Mouse (Mus musculus): ENCODE results near the gene Ncapd2. TPM values are rescaled to one million over a fixed set of nuclear protein-coding genes. Genes with fewer than 3 reads are reported as not detected.
"Not testable (repeated sequence)": the region's sequence is repeated elsewhere in the genome, so short reads cannot be mapped to it uniquely, and the experiment has no call there.

Gene Ncapd2
- total RNA-seq, 2 experiments from 2014 or later = 205 to 207 TPM

DNA sequence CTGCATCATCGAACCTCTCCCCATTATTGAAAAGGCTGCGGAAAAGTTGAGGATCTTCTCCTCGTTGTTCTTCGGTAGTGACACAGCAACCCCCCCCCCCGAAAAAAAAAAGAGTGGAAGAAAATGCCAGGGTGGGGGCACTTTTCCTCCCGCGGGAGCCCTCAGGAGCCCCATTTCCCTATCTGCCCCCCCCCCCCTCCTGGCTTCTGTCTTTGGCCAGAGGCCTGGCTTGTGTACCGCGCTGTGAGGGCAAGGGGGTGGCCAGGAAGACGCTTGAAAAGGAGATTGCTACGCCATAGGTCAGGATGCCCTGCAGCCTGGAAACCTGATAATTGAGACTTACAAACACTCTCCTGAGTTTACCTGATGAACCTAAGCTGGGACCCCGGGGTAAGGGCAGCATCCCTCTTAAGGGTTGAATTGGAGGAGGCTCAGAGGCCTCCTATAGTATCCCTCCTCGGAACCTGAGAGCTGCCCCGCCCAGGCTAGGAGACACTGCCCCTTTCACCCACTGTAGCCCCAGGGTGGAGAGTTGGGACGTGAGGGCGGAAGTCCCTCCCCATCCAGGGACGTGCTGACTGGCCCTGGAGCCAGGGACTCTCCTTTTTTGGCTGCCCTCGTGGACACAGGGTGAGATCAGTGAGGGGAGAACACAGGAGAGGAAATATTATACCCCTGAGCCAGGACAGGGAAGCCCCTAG, 25.3 kb downstream of the Ncapd2 start, which contains the start of gene Gapdh:
Gapdh (minus strand) TSS at position 417 of the 701 bp plus-strand sequence.
- ATAC-seq (replicated peaks; ENCODE audit: poor library complexity) = peak; percentile 25

DNA sequence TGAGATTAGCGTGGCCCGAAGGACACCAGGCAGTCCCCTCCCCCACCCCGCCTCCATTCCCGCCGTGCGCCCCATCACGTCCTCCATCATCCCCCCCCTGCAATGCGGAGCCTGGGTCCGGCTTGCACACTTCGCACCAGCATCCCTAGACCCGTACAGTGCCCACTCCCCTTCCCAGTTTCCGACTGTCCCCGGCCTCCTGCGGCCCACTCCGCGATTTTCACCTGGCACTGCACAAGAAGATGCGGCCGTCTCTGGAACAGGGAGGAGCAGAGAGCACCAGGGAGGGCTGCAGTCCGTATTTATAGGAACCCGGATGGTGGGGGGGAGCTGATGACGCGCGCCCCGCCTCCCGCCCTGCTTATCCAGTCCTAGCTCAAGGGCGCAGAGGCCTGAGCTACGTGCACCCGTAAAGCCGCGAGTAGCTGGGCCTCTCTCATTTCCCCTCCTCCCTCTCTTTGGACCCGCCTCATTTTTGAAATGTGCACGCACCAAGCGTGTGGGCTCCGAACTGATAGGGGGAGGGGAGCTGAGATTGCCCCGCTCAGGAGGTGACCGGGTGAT, 26.1 kb downstream of the Ncapd2 start:
- peak; percentile 69 for ATAC-seq (replicated peaks; ENCODE audit: poor library complexity)

DNA sequence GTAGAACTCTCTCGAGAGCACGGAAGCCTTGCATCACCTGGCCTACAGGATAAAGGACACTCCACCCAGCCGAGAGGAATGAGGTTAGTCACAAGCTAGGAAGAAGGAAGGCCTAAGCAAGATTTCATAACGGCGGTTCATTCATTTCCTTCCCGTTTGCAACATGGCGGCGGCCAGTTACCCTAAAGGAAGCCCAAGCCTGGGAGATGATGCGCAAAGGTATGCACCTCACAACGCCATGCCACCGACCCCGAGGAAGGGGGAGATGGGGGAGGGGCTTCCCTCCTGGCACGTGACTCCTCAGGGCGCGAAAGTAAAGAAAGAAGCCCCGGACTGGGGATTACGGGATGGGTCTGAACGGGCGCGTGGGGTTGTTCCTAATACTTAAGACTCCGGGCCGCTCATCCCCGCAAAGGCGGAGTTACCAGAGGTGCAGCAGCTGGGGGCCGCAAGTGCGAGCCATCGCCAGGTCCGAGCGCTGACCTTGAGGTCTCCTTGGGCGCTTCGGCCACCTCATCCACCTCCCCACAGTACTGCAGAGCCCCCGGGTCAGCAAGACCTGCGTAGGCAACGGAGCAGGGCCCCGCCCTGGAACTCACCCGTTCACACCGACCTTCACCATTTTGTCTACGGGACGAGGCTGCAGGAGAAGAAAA, 26.7 kb downstream of the Ncapd2 start:
- ATAC-seq (replicated peaks; ENCODE audit: poor library complexity) = peak; percentile 24

DNA sequence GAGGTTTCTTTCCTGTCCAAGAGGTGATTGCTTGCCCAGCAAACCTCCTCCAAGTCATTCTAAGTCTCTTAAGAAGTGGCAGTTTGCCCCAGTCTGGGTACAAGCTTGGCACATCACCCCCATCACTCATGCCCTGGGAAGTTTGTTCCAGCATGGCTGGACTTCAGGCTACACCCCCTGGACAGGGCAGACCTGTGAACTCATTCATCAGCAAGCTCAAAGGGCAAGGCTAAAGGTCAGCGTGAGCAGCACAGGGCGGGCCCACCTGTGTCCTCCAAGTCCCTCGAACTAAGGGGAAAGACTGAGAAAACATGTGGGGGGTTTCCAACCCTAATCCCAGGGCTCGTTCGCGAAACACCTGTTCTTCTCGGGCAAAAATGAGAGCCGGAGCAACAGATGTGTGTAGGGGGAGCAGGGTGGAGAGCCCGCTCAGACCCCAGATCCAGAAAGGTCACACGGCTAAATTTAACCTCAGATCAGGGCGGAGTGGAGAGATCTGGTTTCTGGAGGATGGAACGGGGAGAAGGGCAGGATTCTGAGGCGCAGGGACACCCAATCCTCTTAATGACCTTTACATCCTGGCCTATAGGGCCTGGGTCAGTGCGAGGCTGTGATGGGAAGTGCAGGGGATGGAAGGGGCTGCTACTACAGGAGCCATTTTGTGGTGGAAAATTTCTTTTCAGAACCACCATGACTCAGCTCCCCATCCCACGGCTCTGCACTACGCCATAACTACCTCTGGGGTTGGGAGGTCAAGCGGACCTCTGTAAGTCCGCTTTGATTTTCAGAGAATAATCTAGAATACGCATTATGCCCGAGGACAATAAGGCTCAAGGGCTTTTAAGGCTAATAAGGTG, 27.5 kb downstream of the Ncapd2 start:
- no peak for ATAC-seq (replicated peaks; ENCODE audit: poor library complexity)

DNA sequence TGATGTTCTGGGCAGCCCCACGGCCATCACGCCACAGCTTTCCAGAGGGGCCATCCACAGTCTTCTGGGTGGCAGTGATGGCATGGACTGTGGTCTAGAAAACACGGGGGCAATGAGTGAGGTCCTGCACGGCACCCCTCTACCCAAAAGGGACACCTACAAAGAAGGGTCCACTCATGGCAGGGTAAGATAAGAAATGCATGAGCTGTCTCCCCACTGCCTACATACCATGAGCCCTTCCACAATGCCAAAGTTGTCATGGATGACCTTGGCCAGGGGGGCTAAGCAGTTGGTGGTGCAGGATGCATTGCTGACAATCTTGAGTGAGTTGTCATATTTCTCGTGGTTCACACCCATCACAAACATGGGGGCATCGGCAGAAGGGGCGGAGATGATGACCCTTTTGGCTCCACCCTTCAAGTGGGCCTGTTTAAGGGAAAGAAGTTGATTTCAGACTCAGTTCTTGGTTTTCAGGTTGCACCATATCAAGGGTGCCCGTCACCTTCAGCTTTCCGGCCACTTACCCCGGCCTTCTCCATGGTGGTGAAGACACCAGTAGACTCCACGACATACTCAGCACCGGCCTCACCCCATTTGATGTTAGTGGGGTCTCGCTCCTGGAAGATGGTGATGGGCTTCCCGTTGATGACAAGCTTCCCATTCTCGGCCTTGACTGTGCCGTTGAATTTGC, 28.7 kb downstream of the Ncapd2 start:
- not testable (repeated sequence) for ATAC-seq (replicated peaks; ENCODE audit: poor library complexity)

DNA sequence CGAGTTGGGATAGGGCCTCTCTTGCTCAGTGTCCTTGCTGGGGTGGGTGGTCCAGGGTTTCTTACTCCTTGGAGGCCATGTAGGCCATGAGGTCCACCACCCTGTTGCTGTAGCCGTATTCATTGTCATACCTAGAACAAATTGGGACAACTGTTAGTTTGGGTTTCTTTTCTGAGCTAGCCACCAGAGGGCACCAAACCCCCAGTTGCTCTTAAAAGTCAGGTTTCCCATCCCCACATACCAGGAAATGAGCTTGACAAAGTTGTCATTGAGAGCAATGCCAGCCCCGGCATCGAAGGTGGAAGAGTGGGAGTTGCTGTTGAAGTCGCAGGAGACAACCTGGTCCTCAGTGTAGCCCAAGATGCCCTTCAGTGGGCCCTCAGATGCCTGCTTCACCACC, 29.5 kb downstream of the Ncapd2 start:
- not testable (repeated sequence) for ATAC-seq (replicated peaks; ENCODE audit: poor library complexity)

DNA sequence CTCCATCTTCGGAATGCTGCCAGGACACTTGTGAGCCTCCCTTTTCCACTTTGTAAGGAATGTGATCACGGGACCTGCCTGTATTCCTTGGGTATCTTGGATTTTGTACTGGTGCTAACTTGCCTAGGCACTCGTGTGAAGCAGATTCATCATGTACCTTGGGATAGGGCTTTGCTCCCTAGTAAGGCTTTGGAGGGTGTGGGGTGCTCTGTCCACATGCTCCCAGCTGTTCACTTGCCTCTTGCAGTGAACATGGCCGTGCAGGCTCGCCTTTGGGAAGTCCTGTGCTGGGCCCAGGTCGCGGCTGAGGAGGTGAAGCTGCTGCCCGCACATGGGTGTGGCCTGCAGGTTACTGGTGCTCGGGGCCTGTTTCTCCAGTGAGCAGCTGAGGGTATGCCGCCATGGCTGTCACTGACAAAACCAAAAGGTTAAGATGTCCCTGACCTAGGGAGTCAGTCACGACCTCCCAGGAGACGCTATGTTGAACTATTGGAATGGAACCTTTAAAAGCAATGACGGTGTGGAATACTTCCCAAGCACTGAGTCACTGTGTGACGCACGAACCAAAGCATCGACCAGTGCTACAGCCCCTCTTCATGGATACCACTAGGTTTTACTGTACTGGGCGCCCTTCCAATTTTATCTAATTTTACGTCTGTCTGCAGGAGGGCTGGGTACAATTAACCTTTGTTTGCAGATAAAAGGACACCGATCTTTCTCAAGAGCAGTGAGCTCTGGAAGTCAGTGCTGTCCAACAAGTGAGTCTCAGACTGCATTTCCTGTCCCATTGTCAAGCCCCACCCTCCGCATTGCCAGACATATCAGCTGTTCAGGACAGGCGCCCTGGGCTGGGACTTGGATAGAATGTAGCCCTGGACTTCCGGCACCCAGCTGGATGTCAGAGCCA, 30.4 kb downstream of the Ncapd2 start:
- ATAC-seq (replicated peaks; ENCODE audit: poor library complexity) = no peak

DNA sequence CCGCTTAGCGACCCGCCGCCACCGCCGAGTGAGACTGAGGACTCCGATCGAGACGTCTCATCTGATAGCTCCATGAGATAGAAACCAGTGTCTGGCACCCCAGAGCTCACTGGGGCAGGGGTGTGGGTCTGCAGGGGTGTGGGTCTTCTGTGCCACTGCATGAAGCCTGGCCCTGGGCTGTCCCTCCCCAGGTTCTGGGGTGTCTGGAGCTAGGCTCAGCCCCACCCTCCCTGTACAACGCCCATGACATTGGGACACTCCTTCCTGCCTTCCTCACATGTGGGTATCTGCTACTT, 31.0 kb downstream of the Ncapd2 start:
- ATAC-seq (replicated peaks; ENCODE audit: poor library complexity) = no peak

DNA sequence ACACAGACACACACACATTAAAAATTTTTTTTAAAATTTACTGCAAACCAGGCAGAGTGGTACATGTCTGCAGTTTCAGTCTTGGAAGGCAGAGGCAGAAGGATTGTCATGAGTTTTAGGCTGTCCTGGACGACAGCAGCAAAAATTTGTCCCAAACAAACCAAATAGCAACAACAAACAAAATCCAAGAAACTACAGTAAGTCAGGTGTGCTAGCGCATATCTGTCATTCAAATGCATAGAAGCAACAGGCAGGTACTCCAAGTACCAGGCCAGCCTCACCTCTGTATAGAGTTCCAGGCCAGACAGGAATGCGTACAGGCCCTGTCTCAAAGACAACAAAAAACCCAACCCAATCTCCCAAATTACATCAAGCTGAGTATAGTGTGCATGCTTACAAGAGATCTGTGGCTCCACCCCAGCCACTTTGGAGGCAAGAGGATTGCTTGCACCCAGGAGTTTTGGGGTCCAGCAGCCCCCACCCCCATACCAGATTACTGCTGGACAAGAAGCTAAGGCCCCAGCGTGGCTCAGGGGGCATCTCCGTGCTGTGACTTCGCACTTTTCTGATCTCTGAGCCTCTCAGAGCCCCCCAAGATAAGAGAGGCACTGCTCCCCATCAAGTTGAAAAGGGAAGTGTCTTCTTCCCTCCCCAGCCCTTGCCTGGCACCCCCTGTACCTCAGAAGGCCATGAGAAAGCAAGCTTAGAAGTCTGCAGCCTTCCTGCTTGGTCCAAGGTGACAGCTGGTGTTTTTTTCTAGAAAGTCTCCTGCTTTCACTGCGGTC, 31.5 kb downstream of the Ncapd2 start:
- no peak for ATAC-seq (replicated peaks; ENCODE audit: poor library complexity)

DNA sequence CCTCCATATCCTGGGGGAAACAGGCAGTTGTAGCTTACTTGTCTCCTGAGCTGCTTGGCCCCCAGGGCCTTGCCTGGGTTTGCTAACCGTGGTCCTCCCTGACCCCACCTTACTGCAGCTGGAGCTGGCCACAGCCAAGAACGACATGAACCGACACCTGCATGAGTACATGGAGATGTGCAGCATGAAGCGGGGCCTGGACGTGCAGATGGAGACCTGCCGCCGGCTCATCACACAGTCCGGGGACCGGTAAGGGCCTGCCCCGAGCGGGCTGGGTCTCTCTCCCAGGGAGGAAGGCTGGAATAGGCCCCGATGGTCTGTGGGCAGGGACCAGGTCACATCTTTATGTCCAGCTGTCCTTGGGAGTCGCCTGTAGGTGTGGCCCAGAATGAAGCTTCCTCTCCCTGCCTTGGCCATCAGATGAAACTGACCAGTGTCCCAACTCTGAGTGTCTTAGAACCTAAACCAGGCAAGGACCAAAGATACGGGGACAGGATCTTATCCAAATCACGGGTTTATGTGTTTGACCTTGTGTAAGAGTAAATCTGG, 32.5 kb downstream of the Ncapd2 start:
- ATAC-seq (replicated peaks; ENCODE audit: poor library complexity) = no peak

DNA sequence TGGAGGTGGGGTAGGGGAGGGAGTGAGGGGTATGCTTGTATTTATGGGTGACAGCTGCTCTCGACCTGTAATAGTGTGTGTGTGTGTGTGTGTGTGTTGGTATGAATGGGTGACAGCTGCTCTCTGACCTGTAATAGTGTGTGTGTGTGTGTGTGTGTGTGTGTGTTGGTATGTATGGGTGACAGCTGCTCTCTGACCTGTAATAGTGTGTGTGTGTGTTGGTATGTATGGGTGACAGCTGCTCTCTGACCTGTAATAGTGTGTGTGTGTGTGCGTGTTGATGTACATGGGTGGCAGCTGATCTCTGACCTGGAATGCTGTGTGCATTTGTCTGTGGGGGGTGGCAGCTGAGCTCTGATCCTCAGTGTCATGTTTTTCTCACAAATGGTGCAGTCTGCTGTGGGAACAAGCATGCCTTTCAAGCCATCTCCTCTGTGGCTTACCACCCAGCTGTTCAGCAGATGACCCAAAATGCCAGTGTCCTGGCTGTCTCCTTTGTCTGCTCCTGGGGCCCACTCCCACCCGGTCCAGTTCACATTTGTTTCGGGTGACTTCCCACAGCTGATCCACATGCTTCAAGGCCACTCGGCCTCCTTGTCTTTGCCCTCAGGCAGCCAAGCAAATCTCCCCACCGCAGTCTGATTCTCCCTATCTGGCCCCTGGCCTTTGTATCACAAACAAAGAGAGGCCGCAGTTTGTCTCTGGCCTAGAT, 34.4 kb downstream of the Ncapd2 start:
- ATAC-seq (replicated peaks; ENCODE audit: poor library complexity) = no peak

DNA sequence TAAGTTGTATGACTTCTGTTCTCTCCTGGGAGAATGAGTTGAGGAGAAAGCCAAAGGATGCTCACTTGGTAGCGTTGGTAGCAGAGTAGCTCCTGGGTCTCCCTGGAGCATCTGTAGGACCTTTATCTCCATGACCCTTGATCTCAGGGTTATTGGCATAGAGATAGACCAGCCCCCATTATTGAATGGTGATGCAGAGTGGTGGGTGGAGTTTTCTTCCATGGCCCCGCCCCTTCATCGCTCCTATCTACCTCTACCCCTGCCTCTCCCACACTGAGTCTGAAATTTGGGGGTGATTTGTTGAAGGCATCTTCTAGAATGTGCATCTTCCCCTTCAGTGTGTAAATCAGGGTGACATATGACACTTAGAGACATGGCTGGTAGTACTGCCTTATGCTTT, 35.0 kb downstream of the Ncapd2 start:
- no peak for ATAC-seq (replicated peaks; ENCODE audit: poor library complexity)

DNA sequence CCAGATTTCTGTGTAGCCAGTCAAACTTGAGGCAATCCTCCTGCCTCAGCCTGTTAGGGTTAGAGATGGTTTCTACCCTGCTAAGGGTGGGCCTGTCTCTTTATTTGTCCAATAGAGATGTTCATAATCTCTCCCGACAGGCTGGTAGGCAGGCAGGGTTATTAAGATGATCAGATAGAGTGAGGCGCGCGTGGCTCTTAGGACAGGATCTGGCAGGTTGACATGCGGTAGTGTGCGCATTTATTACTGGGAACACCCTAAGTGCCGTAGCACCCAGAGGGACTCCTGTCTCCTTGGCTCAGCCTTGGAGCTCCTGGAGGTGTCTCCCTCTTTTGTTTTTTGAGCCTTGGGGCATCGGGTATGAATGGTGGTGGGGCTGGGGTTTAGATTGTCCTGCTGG, 36.2 kb downstream of the Ncapd2 start:
- ATAC-seq (replicated peaks; ENCODE audit: poor library complexity) = 0 out of 2 replicates have a peak, but pooled peaks have one; percentile 16

DNA sequence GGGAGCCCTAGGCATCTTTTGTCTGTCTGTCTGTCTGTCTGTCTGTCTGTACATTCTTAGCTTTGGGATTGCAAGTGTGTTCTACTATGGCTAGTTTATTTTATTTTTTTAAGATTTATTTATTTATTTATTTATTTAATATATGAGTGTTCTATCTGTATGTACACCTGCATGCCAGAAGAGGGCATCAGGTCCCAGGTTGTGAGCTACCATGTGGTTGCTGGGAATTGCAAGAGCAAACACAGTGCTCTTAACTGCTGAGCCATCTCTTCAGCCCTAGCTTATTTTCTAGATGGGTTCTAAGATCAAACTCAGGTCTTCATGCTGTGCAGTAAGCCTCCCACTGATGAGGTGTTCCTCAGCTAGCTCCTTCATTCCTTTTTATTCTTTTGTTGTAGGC, 37.0 kb downstream of the Ncapd2 start:
- peak; percentile 47 for ATAC-seq (replicated peaks; ENCODE audit: poor library complexity)

DNA sequence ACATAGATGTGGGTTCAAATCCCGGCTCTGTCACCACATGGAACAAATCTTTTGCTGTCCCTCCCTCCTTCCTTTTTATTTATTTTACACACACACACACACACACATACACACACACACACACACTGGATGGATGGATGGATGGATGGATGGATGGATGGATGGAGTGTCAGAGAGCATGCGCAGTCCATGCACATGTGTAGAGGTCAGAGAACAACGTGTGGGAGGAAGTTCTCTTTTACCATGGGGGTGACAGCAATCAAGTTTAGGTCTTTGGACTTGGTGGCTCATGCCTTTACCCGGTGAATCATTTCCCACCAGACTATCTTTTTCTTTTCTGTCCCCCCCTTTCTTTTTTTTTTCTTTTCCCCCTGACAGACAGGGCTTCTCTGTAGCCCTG, 37.8 kb downstream of the Ncapd2 start:
- ATAC-seq (replicated peaks; ENCODE audit: poor library complexity) = no peak

DNA sequence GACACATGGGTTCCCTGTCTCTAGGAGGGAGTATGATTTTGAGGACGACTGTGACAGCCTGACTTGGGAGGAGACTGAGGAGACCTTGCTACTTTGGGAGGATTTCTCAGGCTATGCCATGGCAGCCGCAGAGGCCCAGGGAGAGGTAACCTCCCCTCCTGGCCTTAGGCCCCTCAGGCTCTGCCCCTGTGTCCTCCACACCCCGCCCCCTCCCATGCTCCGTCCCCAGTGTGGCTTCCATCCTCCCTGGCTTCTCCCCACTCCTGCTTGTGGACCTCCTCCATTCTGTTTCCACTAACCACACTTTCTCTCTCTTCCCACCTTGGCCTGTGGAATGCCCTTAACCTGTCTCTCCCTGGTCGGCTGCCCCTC, 38.5 kb downstream of the Ncapd2 start:
- ATAC-seq (replicated peaks; ENCODE audit: poor library complexity) = no peak

DNA sequence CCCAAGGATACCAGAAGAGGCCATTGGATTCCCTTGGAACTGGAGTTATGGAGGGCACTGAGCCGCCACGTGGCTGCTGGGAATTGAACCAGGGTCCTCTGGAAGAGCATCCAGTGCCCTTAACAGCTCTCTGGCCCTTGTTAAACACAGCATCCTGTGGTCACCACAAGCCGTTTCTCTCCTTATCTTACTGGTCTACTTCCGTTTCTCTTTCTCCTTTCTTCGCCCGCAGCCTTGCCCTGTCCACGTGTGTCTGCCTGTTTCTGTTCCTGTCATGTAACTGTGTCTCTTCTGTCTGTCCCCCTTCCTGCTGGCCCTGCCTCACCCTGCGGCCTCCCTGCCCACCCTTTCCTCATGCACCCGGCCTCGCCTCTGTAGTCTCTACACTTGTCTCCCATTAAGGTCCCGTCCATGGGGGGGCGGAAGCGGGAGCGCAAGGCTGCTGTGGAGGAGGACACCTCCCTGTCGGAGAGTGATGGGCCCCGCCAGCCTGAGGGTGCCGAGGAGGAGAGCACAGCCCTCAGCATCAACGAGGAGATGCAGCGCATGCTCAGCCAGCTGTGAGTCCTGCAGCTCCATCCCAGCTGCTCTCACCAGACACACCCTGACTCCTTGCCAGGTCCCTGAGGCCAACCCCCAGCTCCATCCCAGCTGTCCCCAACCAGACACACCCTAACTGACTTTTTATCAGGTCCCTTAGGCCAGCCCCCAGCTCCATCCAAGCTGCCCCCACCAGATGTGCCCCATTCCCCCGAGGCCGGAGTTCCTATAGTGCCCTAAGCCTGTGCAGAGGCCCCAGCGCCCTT, 39.1 kb downstream of the Ncapd2 start:
- ATAC-seq (replicated peaks; ENCODE audit: poor library complexity) = peak; percentile 56
